Mouse (Mus musculus) megakaryocyte, embryonic 14.5 days (primary cell): ENCODE measurements around the gene Nol3.

Source experiments
- FLI1 ChIP-seq: IDR thresholded peaks from 2 replicates; pipeline ENCODE4 v1.6.1; 2012; ENCODE audit warnings: low read length, inconsistent platforms, mixed read lengths
- GATA1 ChIP-seq: IDR thresholded peaks from 3 replicates; pipeline ENCODE4 v1.6.1; 2012; ENCODE audit warnings: mixed read lengths, low read length, inconsistent platforms, borderline replicate concordance

DNA sequence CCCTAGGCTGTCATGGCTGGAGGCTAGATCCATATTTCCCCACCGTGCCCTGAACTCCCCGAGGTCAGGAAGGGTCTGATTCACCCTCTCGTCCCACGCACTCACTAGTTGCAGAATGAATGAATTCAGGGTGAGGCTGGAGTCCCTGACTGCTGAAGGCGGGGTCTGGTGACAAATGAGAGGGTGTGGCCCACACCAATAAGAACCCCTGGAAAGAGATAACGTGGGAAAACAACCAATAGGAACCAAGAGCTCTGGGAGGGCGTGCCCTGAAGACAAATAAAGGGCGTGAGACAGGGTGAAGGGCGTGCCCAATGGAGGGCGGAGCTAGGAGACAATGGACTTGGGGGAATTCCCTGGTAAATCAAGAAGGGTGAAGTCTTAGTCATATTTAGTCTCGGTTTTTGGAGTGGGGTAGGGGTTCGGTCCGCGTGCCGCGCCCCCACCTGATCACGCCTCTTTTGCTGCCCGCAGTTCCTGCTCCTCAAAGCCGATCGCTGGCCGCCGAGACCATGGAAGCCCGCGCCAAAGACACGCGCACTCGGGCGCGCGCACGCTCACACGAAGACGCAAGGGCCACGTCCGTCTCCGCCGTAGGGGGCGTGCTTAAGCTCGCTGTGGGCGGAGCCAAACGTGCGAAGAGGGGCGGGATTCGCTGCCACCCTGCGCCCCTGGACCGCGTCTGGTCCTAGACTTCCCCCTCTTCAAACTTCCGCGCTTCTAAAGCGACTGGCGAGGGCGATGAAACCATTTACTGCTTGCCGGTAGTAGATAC, 13.2 kb downstream of the Nol3 start:
- no peak; the same call in 2 of the 3 replicates for TF ChIP-seq GATA1
- no peak for TF ChIP-seq FLI1
